Mouse (Mus musculus): ENCODE measurements around the gene Camk2d. TPM values are rescaled to one million over a fixed set of nuclear protein-coding genes. Genes with fewer than 3 reads are reported as not detected.

The Camk2d gene
- total RNA-seq, 1 experiment = 12.4 TPM

DNA sequence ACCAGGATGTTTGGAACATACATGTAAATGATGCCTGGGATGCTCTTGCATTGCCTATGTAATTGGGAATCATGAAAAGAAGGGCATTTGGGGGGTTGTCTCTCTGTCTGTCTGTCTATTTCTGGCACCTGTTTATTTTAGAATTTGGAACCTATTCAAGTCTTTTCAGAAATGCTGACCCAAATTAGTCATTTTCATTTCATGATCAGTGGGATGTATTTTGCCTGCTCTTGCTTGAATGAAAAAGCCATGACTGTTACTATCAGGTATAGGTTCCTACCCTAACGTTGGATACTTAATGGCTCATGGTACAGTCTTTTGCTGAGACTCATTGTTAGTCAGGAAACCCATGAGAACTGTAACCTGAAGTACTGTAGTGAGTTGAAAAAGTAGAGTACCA lies 144.0 kb downstream of the Camk2d start:
- Histone ChIP-seq H3K4me3 (ENCODE audit: insufficient read depth in 1 of 2, low read depth in 1 of 2, low read length in 2 of 2, poor library complexity in 1 of 2, severe bottlenecking in 1 of 2) (no peak overlapping the region), H3K9ac (ENCODE audit: insufficient read depth, low read depth, low read length, poor library complexity, severe bottlenecking) (no peak overlapping the region), H3K36me3 (ENCODE audit: control insufficient read depth, insufficient read depth, low read length, poor library complexity, severe bottlenecking) (no peaks in the 10 kb centered on the region), H3K4me1 (ENCODE audit: control insufficient read depth in 2 of 2, insufficient read depth in 2 of 2, low read length in 2 of 2, poor library complexity in 1 of 2) (no peaks in the 10 kb centered on the region), H3K9me3 (ENCODE audit: control insufficient read depth, insufficient read depth, low read depth, low read length) (no peaks in the 10 kb centered on the region), H3K27ac (ENCODE audit: insufficient read depth, low read depth, low read length, poor library complexity, severe bottlenecking) (no peak overlapping the region)
- DNase-seq (ENCODE audit: low read depth, low spot score) = no peak
- in situ Hi-C loops (cut with MboI; ENCODE audit: low sequenced_read_pairs in 2 of 2, unreplicated experiment in 2 of 2) = no loop called here
- TF ChIP-seq ZC3H11A (IDR thresholded peaks at IDR 0.05; ENCODE audit: borderline replicate concordance, low read depth, low read length) = no peak
- TF ChIP-seq HCFC1 (IDR thresholded peaks at IDR 0.05; ENCODE audit: borderline replicate concordance, insufficient read depth, low read length) = no peak

DNA sequence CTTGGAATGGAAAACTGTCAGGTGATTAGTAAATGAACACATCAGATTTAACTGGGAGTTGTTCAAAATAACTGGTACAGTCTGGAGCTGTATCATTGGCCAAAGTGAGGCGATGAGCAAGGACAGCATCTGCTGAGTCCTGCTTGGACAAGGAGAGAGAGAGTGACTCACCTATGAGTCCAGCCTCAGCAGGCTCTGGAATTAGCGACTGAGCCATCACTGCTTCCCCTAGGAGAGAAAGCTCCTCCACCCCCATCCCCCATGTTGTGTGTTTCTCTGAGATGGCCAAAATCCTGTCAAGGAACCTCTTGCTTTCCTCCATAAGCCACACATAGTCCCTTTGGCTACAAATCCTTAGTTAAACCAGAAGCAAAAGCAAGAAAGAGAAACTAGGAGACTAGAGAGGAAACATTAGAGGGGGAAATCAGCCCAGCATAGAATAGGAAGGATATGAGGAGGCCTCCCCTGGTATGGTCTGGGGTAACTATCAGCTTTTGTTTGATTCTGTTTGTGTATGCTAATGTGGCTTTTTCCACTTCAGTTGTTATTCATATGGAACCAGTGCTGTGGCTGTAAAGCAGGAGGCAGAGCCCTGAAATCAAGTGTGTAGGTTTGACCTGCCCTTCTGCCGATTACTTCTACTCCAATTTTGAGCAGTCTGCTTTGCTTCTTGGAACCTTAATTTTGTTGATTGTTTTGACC lies 148.5 kb downstream of the Camk2d start:
- no peak overlapping the region for H3K27ac ChIP-seq (ENCODE audit: insufficient read depth, low read depth, low read length, poor library complexity, severe bottlenecking)
- no peak overlapping the region for H3K9ac ChIP-seq (ENCODE audit: insufficient read depth, low read depth, low read length, poor library complexity, severe bottlenecking)
- H3K9me3 ChIP-seq (ENCODE audit: control insufficient read depth, insufficient read depth, low read depth, low read length) = no peaks in the 10 kb centered on the region
- no peak overlapping the region for H3K4me3 ChIP-seq (ENCODE audit: insufficient read depth in 1 of 2, low read depth in 1 of 2, low read length in 2 of 2, poor library complexity in 1 of 2, severe bottlenecking in 1 of 2)
- no peak for TF ChIP-seq MAFK (IDR thresholded peaks at IDR 0.05; ENCODE audit: insufficient read depth, low read depth, low read length)
- no peak for TF ChIP-seq ZNF384 (IDR thresholded peaks at IDR 0.05; ENCODE audit: low read depth, low read length)
- TF ChIP-seq HCFC1 (IDR thresholded peaks at IDR 0.05; ENCODE audit: borderline replicate concordance, insufficient read depth, low read length) = no peak
- no peak for TF ChIP-seq CHD2 (IDR thresholded peaks at IDR 0.05; ENCODE audit: low read depth, low read length)
- no peak for TF ChIP-seq ZC3H11A (IDR thresholded peaks at IDR 0.05; ENCODE audit: borderline replicate concordance, low read depth, low read length)
- no peaks in the 10 kb centered on the region for H3K4me1 ChIP-seq (ENCODE audit: control insufficient read depth in 2 of 2, insufficient read depth in 2 of 2, low read length in 2 of 2, poor library complexity in 1 of 2)
- in situ Hi-C loops (cut with MboI; ENCODE audit: low sequenced_read_pairs in 2 of 2, unreplicated experiment in 2 of 2) = no loop called here
- DNase-seq (ENCODE audit: low read depth, low spot score) = no peak
- no peaks in the 10 kb centered on the region for H3K36me3 ChIP-seq (ENCODE audit: control insufficient read depth, insufficient read depth, low read length, poor library complexity, severe bottlenecking)

DNA sequence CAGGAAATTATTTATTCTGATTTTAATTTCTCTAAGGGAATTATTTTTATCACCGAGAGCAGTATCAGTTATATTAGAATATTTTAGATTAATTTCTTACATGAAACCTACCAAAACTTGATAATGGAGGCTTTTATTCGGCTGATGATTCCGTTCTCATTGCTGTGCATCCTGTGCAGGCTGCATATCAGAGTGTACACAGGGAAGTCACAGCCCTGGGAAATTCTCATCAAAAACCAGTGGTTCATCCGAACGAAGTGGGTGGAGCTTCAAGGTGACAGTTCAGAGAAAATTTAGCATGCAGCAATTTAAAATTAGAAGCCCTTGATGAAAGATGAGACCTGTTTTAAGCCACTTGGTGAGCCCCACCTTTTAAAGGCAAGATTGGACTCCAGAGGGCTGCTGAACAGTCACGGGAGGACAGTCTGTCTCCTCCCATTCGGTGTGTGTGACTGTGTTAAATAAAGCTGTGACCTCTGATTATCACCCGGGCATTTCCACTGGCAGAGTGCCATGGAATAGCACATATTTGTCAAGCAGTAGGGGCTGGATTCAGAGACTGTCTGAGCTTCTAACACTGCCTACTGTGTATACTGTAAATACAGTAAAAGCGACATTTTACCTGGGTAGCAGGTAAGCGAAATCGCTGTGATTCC lies 150.2 kb downstream of the Camk2d start:
- Histone ChIP-seq H3K27ac (ENCODE audit: insufficient read depth, low read depth, low read length, poor library complexity, severe bottlenecking) (no peak overlapping the region), H3K9me3 (ENCODE audit: control insufficient read depth, insufficient read depth, low read depth, low read length) (no peaks in the 10 kb centered on the region), H3K4me1 (ENCODE audit: control insufficient read depth in 2 of 2, insufficient read depth in 2 of 2, low read length in 2 of 2, poor library complexity in 1 of 2) (no peaks in the 10 kb centered on the region), H3K4me3 (ENCODE audit: insufficient read depth in 1 of 2, low read depth in 1 of 2, low read length in 2 of 2, poor library complexity in 1 of 2, severe bottlenecking in 1 of 2) (no peak overlapping the region), H3K9ac (ENCODE audit: insufficient read depth, low read depth, low read length, poor library complexity, severe bottlenecking) (no peak overlapping the region), H3K36me3 (ENCODE audit: control insufficient read depth, insufficient read depth, low read length, poor library complexity, severe bottlenecking) (no peaks in the 10 kb centered on the region)
- in situ Hi-C loops (cut with MboI; ENCODE audit: low sequenced_read_pairs in 2 of 2, unreplicated experiment in 2 of 2) = no loop called here
- no peak for DNase-seq (ENCODE audit: low read depth, low spot score)
- TF ChIP-seq ZNF384 (IDR thresholded peaks at IDR 0.05; ENCODE audit: low read depth, low read length) (no peak), HCFC1 (IDR thresholded peaks at IDR 0.05; ENCODE audit: borderline replicate concordance, insufficient read depth, low read length) (no peak)

DNA sequence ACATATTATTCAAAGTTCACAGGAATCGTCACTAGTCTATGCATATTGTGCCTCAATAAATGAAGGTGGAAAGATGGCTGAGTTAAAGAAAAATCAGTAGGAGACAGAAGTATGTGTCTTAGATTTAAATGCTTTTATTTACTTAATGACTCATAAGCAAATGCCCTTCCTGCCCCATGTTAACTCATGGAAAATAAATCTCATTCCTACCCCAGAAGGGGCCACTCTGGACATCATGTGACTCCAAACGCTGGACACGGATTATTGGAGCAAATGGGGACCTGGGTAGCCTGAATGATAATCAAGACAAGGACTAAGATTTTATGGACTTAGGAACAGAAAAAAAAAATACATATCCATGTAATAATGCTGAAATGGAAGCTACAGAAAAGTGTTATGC lies 151.5 kb downstream of the Camk2d start:
- no peak for DNase-seq (ENCODE audit: low read depth, low spot score)
- H3K36me3 ChIP-seq (ENCODE audit: control insufficient read depth, insufficient read depth, low read length, poor library complexity, severe bottlenecking) = no peaks in the 10 kb centered on the region
- no peak overlapping the region for H3K27ac ChIP-seq (ENCODE audit: insufficient read depth, low read depth, low read length, poor library complexity, severe bottlenecking)
- in situ Hi-C loops (cut with MboI; ENCODE audit: low sequenced_read_pairs in 2 of 2, unreplicated experiment in 2 of 2) = no loop called here
- H3K4me1 ChIP-seq (ENCODE audit: control insufficient read depth in 2 of 2, insufficient read depth in 2 of 2, low read length in 2 of 2, poor library complexity in 1 of 2) = no peaks in the 10 kb centered on the region
- H3K9me3 ChIP-seq (ENCODE audit: control insufficient read depth, insufficient read depth, low read depth, low read length) = no peaks in the 10 kb centered on the region
- H3K9ac ChIP-seq (ENCODE audit: insufficient read depth, low read depth, low read length, poor library complexity, severe bottlenecking) = no peak overlapping the region
- TF ChIP-seq ZC3H11A (IDR thresholded peaks at IDR 0.05; ENCODE audit: borderline replicate concordance, low read depth, low read length) (no peak), CHD2 (IDR thresholded peaks at IDR 0.05; ENCODE audit: low read depth, low read length) (no peak), MAFK (IDR thresholded peaks at IDR 0.05; ENCODE audit: insufficient read depth, low read depth, low read length) (no peak), ZNF384 (IDR thresholded peaks at IDR 0.05; ENCODE audit: low read depth, low read length) (no peak), HCFC1 (IDR thresholded peaks at IDR 0.05; ENCODE audit: borderline replicate concordance, insufficient read depth, low read length) (no peak)
- no peak overlapping the region for H3K4me3 ChIP-seq (ENCODE audit: insufficient read depth in 1 of 2, low read depth in 1 of 2, low read length in 2 of 2, poor library complexity in 1 of 2, severe bottlenecking in 1 of 2)
